Mouse (Mus musculus) kidney, postnatal 36 days (tissue): ENCODE measurements at regions not wholly inside any gene's neighbourhood (a gene's known extent, or its start where the extent isn't known, plus 50 kb on each side); places are given as distances from the start of the nearest gene placed in this dataset.
A peak's percentile ranks its signal among the peaks of the same experiment; 100 is the strongest.

Source experiments
- DNase-seq, 2 experiments: peaks; one replicate each; pipeline ENCODE4 v3.0.0; 2021 to 2022; ENCODE audit warnings: mixed read lengths in 2 of 2

DNA sequence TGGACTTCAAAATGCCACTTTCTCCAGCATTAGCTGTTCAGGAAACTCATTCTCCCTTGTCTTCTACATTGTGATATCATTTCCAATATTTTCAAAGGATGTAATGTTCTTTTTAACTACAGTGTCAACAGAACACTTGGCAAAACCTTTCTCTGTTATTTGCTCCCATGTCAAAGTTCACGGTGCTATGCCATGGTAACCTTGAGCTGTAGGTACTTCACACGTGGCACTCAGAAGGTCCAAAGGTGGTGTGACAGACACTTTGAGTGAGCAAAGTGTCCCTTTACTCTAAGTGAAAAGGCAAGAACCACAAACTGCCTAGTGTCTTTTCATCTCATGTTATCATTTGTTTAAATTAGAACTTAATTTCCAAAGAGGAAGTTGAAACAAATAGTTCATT lies 53.3 kb upstream of the Tram2 start:
- DNase-seq, result peak in 1 of 2 experiments; percentile 19

DNA sequence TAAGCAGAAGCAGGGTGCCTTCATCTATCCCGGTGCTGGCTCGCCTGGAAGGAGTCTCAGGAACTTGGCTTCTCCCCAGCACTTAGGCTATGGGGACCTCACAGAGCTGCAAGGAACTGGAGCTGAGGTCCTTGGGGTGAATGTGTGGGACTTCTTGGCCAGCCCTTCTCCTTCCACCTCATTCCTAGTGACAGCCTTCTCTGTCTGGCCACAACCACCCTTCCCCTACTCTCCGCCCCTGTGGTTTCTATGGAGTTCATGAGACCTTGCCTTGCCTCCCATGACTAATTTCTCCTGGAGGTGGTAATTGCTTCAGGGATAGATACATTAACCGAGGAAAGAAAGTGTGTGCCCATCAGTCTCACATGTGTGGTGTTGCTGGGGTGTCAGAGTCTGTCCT lies 67.9 kb upstream of the Tram2 start:
- no peak for DNase-seq

DNA sequence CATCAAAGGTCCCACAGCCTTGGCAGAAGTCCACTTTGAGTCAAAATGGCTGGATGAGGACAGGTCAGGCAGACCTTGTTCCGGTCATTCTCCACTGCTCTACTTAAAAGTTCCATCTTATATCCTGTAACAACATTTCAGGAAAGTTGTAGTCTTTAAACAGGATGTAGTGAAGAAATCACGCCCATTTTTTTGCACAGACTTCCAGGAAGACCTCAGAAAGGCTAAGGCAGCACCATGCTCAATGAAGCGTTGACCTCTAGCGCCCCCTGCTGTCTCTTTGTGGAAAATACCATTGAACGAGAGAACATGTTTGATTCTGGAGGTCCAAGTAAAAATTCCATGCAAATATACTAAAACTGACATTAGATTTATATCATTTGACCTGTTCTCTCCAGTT lies 56.6 kb upstream of the Tmem14a start:
- DNase-seq, result peak; percentile 65 to 88

DNA sequence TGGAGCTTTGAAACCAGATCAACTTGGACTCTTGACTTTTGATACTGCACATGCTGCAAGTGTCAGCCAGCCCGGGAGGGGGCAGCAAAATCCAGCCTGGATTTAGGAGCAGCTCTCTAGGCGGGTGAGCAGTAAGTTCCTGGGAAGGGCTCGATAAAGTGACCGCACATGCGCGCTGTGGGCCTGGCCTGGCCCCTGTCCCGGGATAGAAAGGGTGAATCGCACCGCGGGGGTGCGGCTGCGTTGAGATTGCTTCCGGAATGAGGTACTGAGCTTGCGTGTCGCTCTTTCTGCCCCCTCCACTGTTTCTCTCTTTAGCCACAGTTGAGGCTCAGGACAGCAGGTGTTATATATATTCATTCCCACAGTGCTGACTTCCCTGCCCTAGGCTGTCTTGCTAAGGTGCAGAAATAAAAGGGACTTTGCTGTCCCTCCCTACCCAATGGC lies 52.1 kb upstream of the Tmem14a start:
- peak; percentile 89 to 94 for DNase-seq

DNA sequence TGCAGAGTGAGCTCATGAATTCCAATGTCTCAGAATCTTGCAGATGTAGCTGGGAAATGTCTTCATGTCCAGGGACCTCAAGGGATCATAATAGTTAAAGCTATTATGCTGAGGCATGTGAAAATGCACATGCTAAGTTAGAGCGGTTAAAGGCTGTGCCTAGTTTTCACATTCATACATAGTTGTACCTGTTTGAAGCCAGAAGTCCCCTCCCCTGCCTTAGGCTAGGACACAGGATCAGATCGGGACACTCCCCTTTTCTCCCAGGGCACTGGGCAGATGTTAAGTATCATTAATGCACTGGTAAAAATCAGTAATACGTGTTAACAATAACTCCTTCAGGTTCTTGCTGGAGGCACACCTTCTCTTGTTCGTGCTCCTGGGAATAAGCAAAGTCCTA lies 51.6 kb upstream of the Tmem14a start:
- peak in 1 of 2 experiments; percentile 1 for DNase-seq
